Mouse (Mus musculus) layer of hippocampus, adult 11-12 months (tissue): ENCODE results near the gene Dpagt1.
"Not testable (repeated sequence)": the region's sequence is repeated elsewhere in the genome, so short reads cannot be mapped to it uniquely, and the experiment has no call there.

Source experiments
- DNase-seq: peaks from one replicate; pipeline ENCODE4 v3.0.0; 2022; ENCODE audit warnings: low spot score

The Dpagt1 gene

DNA sequence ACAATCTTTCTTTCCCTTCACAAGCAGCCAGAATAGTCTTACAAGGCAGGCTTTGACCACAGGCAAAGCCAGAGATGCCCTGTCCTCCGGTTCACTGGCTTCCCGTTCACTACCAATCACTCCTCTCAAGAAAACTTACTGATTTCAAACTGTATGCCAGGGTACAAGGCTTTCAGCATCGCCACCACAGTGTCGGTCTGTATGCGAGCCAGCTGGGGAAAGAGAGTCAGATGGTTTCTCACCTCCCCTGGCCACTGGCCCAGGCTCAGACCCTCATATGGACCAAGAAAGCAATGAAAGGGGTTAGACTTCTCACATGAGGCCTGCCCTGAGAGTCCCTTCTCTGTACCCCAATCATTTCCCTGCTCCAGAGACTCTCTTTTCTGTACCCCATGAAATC lies 15.7 kb downstream of the Dpagt1 start:
- DNase-seq = no peak

DNA sequence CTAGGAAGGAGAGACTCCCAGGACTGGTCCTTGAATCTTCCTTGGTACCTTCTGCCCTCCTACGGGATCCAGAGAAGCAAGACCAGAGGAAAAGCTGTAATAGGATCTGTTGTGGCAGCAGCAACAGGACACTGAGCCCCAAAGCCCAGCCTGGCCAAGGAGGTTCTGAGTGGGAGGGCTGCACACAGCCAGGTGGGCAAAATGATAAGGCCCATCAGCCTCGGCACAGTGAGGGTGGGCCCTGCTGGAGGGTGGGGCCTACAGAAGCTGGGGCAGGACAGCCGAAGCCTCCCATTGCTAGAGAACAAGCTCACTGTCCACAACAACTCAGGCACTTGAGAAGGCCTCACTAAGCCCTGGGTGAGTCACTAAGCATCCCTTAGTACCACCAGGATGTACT lies 16.4 kb downstream of the Dpagt1 start:
- no peak for DNase-seq

DNA sequence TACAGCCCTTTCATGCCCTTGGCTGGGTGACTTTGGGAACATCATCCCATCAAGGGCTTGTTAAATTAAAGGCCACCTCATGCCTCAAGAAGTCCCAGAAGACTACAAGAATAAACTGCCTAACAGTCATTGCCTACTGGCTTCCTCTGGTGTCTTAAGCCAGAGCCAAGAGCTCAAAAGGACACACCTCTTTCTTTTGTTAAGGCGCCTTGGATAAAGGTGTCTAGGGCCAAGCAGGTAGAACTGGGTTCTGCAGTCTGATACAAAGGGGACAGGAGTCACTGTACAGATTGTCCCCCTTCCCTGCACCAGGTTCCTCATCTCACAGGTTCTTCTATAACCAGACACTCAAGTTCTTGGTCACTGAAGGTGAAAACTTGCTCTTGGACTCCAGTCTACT lies 16.8 kb downstream of the Dpagt1 start:
- no peak for DNase-seq

DNA sequence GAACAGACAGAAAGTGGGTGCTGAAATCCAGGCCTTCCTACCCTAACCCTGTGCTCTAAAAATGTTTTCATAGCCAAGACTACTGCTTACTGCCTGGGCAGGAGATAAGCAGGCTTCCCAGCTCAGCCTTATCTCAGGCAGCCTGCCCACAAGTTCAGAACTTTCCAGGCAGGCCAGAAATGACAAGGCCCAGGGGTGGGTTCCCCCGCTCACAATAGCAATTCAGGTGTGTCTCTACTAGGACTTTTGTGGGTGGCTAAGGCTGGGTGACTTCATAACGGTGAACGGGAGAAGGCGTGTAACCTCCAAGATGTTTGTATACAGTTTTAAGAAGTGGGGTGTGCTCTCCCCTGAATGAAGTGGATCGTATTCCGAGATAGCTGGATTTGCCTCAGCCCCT lies 17.5 kb downstream of the Dpagt1 start:
- no peak for DNase-seq

DNA sequence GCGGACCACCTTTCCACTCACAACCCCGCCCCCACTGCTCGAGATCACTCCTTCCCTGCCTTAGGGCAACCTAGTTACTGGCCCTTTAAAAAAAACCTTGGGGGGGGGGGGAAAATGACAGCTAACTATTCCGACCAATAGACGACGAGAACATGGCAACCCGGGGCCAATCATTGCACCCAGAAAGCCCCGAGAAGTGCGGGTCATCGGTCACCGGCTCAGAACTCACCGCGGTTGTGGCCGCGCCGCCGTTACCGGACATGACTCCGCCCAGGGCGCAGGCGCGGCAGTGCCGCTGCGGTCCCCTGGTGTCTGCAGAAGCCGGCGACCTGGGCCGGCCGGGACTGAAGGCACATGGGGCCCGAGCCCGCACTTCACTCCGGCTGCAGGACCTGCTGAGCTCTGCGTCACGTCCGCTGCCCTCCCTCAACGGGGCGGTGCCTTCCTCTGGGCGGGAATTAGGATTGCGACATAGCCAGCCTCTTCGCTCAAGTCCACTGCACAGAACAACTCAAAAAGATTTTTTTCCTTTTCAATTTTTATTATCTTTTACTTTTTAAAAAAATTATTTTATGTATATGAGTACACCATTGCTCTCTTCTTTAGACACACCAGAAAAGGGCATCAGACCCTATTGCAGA lies 18.1 kb downstream of the Dpagt1 start, which contains the start of gene Hmbs:
TSS of gene Hmbs (minus strand) at position 448 of the 641 bp plus-strand sequence.
- peak; percentile 89 for DNase-seq

DNA sequence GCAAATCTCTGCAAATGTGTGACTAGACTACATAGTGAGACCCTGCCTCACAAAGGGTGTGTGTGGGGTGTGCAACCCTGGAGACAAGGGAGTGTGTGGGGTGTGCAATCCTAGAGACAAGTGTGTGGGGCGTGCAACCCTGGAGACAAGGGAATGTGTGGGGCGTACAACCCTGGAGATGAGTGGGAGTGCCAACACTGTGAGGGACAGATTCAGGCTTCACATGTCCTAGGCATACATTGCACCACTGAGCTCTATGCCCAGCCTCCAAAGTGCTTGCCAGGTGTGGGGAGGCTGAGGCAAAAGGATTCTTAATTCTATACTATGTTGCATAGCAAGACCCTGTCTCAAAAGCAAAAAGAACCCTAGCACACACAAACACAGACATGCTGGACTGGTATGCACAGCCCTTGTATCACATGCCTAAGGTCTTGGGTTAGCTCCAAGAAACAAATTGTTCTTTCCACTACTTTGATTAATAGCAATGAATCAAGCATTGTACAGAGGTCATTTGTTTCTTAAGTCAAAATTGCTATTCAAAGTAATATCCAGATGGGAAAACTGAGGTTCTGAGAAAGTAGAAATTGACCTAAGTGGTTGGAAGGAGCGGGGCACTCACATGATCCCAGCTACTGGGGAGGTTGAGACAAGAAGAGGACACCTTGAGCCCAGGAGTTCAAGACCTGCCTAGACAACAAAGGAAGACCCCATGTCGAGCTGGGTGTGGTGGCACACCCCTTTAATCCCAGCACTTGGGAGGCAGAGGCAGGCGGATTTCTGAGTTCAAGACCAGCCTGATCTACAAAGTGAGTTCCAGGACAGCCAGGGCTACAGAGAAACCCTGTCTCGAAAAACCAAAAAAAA lies 20.0 kb downstream of the Dpagt1 start:
- DNase-seq = peak; percentile 37

DNA sequence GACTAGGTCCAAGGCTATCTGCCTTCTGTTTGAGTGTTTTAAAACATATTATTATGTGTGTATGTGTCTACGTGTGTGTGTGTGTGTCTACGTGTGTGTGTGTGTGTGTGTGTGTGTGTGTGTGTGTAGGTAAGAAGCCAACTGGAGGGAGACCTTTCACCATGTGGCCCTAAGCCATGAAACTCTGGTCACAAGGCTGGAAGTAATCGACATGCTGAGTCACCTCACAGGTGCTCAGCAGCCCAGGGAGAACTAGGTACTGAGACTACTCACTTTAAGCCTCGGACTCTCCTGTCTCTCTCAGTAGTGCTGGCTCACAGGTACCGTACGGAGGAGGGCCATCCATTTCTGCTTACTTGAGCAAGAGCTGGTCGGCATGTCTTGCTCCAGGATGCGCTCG lies 21.3 kb downstream of the Dpagt1 start:
- no peak for DNase-seq

DNA sequence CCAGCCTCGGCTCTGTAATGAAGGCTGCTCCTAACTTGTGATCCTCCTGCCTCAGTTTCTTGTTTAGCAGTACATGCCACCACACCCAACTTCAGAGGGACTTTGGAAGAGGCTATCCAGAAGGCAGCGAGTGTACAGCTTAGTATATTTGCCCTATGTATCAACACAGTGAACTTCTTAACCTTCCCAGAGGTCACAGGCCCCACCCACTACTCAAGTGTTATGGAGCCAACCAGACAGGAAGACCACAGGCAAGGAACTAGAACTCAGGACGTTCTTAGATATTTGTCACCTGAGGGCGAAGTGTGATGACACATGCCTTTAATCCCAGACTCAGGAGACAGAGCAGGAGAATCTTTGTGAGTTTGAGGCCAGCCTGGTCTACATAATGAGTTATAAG lies 21.8 kb downstream of the Dpagt1 start:
- DNase-seq = no peak

DNA sequence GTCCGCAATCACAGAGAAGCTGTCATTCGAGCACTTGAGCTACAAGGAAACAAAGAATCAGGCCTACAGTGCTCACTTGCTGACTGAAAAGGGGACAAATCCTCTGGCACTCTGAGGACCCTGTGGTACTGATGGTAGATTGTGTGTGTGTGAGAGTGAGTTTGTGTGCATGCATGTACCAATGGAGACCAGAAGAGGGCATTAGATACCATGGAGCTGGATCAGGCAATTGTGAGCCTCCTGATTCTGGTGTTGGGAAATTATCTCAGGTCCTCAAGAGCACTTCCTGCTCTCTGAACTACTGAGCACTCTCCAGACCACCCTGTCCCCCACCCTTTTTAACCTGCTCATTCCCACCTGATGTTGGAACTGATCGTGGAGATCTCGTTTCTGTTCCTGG lies 22.7 kb downstream of the Dpagt1 start:
- DNase-seq = no peak

DNA sequence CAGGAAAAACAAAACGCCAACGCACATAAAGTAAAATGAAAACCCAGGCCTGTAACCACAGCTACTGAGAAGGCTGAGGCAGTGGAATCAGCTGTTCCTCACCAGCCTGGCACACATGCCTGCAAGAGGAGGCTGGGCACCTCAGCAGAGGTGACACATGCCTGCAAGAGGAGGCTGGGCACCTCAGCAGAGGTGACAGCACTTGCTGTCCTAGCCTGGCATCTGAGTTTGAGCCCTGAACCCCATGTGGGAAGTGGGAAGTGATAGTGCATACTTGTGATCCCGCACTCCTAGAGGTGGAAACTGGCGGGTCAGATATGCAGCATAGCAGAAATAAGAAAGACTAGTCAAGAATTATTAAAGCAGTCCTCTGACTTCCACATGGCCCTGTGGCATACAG lies 25.6 kb downstream of the Dpagt1 start:
- DNase-seq = no peak

DNA sequence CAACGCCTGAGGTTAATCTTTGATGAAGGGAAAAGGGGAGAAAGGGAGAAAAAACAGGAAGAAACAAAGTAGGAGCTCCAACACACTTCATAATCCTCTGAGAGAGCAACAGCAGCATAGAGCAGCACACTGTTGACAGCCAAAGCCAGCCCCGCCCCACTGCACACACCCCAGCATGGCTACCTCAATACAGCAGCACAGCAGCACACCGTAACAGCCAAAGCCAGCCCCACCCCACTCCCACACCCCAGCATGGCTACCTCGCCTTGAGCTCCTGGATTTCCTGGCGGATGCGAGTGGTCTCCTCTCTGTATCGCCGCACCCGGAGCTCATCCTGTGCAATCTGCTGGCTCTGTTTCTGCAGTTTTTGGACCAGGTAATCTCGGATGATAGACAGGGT lies 26.5 kb downstream of the Dpagt1 start:
- DNase-seq = no peak

DNA sequence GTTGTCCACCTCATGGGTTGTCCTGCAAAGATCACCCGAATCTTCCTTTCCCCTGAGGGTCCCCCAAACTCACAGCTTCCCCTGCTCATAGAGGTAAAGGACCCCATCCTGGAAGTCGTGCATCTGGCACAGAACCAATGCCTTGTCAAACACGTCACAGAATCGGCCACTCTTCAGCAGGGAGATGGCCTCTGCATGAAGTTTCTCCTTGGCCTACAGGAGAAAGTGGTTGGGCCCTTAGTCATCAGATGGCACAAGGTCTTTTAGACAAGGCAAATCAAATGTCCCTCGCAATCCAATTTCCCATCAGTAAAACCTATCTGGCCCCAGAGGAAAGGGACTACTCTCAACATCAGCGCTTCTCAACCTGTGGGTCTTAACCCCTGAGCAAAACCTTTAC lies 27.3 kb downstream of the Dpagt1 start:
- no peak for DNase-seq

DNA sequence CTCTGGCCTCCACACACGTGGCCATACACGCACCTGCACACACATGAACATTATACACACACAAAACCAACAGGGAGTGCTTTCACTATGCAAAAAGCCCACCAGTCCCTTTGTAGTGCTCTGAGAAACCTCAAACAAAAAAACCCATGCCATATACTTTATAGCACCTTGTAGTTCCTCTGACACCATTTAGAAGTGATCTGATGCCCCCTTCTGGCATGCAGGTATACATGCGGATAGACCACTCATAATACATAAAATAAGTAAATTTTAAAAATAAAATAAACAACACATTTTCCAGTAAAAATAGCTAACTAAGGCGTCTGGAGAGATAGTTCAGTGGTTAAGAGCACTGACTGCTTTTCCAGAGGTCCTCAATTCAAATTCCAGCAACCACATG lies 31.4 kb downstream of the Dpagt1 start:
- no peak for DNase-seq

DNA sequence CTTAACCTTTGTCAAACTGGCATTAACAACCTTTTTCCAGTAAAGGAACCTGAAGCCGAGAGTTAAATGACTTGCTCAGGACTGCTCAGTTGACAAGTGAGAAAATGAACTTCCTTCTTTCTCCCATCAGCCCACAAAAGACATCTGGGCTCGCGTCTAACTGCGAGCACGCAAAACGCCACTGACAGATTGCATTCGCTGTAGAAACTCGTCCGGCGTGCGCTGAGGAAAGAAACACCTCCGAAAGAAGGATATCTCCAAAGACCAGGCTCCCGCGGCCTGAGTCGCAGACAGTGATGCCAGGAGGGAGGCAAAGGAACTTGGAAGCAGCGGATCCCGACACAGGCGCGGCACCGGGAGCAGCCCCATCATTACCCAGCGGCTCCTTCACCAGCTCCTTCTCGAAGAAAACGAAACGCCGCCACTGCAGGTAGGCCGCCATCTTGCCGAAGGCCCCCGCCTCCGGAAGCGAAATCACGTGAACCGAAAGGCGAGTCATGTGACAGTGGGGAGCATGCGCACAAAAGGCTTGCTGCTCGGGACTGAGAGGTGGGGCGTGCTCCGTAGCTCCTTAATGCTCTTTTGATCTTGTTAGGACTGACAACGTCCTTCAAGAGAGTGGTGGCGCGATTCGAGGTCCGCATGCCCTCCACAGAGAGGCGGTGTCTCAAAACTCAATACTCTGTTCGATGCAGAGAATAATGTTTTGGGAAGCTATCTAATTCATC lies 35.5 kb downstream of the Dpagt1 start, which contains the start of gene Vps11:
TSS of gene Vps11 (minus strand) at position 481 of the 728 bp plus-strand sequence.
- DNase-seq = peak; percentile 94

DNA sequence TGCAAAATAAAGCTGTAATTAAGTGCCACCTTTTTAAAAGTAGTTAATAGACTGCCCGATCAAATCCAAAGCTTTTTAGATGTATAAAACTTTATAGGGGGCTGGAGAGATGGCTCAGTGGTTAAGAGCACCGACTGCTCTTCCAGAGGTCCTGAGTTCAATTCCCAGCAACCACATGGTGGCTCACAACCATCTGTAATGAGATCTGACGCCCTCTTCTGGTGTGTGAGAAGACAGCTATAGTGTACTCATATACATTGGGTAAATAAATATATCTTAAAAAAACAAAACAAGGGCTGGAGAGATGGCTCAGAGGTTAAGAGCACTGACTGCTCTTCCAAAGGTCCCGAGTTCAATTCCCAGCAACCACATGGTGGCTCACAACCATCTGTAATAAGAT lies 36.1 kb downstream of the Dpagt1 start:
- not testable (repeated sequence) for DNase-seq

DNA sequence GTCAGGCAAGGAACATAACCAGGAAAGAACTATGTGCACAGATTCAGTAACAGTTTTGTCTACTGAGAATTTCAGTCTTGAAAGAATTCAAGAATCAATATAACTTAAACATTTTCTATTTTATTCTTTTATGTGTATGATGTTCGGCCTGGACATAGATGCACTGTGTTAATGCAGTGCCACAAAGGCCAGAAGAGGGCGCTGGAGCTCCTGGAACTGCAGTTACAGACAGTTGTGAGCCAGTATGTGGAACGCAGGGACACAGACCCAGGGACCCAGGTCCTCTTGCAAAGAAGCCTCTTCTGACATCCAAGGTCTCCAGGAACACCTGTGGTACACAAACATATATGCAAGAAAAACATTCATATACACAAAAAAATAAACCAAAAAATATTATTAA lies 38.7 kb downstream of the Dpagt1 start:
- DNase-seq = no peak

DNA sequence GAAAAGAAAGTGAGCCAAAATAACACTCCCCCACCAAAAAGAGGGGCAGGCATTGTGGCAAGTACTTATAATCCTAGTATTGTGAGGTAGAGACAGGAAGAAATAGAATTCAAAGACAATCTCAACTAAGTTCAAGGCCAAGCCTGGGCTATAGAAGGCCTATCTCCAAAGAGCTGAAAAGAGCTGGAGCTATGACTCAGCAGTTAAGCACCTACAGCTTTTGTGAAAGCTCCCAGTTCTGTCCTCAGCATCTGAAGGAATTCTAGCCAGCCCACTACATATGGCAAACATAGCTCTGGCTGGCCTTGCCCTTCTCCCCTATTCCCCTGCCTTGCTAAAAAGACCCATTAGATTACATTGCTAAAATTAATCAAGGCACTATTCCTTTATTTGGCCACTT lies 47.6 kb downstream of the Dpagt1 start:
- DNase-seq = no peak

DNA sequence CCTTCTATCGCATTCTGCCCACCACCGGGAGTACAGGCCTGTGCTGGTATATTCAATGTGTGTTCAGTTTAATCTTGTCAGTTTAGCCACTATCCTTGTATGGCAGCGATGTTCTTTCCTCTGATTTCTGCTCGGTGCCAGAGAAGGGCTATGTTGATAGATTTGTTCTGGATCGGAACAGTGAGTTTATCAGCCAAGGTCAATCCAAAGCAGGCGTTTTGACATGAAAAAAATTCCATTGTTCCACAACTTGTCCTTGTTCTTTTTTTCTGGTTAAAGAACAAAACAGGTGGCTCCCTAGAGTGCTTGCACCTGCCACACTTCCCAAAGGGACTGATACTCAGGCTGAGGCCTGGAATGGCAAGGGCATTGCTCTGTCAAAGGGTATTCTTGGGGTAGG lies 50.3 kb downstream of the Dpagt1 start:
- DNase-seq = no peak

DNA sequence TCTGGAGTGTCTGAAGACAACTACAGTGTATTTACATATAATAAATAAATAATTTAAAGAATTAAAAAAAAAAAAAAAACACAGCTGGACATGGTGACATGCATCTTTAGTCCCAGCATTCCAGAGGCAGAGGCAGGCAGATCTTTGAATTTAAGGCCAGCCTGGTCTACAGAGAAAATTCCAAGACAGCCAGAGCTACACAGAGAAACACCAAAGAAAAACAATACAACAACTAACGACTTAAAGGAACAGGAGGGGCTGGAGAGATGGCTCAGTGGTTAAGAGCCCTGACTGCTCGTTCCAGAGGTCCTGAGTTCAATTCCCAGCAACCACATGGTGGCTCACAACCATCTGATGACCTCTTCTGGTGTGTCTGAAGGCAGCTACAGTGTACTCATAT lies 51.5 kb downstream of the Dpagt1 start:
- DNase-seq = not testable (repeated sequence)

DNA sequence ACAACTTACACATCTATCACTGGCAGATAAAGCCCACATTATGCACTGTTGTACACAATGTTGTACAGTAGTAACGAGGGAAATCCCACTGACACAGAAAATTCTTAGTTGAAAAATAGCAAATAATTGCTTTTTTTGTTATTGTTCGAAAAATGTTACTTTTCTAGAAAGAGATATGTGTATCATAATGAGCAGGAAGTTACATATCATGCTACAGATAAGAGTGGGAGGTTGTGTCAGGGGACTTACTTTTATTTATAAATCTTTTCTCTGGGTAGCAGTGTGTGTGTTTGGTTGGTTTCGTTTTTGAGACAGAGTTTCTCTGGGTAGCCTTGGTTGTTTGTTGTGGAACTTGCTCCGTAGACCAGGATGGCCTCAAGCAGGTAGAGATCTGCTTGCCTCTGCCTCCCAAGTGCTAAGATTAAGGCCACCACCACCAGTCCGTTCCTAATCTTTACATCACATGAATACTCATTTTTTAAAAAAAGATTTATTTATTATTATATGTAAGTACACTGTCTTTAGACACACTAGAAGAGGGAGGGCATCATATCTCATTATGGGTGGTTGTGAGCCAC lies 52.4 kb downstream of the Dpagt1 start:
- no peak for DNase-seq

DNA sequence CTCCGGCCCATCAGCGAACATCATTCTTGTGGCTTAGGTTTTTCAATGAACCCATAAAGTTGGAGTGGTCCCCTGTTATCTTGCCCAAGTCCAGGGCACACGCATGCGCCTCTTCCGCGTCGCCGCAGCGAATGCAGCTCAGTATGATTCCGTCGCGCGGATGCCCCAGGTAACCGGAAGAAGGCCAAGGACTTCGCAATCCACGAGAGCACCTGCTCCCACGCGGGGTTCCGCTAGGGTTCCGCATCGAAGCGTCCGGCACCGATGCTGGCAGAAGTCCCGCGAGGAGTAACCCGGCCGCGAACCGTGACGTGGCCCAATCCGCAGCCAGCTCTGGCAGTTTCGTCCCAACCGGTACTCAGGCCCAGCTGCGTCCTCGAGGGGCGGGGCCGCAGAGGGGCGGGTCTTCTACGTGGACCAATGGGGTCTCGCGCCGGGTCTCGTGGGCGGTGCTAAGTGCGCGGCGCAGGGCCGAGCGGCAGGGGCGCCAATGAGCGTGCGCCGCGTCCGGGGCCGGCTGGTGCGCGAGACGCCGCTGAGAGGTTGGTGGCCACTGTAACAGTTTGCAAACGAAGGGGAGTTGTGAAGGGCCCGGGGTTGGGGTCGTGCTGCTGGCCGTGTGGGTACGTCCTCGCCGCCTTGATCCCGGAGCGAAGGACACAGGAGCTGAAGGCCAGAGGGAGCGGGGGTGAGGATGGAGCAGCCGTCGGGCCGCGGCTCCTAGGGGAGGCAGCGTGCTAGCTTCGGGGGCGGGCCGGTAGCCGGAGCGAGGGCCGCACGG lies 53.4 kb downstream of the Dpagt1 start, which contains the start of gene Hyou1:
TSS of gene Hyou1 (plus strand) at position 437 of the 781 bp plus-strand sequence.
- DNase-seq = peak; percentile 99

DNA sequence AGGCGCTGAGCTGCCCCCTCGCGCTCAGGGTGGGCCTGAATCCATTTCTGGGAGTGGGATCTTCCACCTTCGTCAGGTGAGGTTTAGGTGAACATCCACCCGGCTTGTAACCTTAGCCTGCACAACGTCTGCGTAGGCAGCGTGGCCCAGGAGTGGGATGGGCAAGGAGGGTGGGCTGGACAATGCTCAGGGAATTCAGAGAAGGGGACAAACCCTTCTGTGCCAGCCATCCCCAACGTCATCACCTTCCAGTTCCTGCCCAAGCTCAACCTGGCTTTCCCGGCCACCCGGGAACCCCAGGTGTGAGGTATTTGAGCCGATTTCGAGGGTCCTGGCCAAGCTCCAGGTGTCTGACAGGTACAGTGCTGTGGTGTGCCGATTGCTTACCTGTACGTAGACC lies 54.0 kb downstream of the Dpagt1 start:
- DNase-seq = no peak
